Mouse (Mus musculus) heart, embryonic 14.5 days (tissue): Measurements from ENCODE around the gene Ndufv2. TPM values are rescaled to one million over a fixed set of nuclear protein-coding genes. Genes with fewer than 3 reads are reported as not detected.

ENCODE experiments used
- ATAC-seq: fragments of 200-750 bp; cut with Nextera tagmentation; 2 replicates; pipeline ENCODE4 v1.8.0; 2017; ENCODE audit warnings: low read depth, moderate TSS enrichment; ENCODE audit not compliant: insufficient number of reproducible peaks, insufficient read depth, low FRiP score
- H3K27ac ChIP-seq, 2 experiments: fragments of 200-500 bp in 1 of 2; fragments of 300-500 bp in 1 of 2; sonication (generic) in 1 of 2; replicated peaks in 1 of 2; 2 replicates each; pipeline ENCODE4 v1.5.1; 2012 to 2014; ENCODE audit warnings: low read depth in 2 of 2, low read length in 2 of 2, control low read depth in 1 of 2, mild to moderate bottlenecking in 1 of 2, mixed read lengths in 1 of 2; ENCODE audit not compliant: control insufficient read depth in 1 of 2, insufficient read depth in 1 of 2
- H3K27me3 ChIP-seq: fragments of 300-500 bp; sonication (generic); 2 replicates; pipeline ENCODE4 v1.6.1; 2014; ENCODE audit warnings: mild to moderate bottlenecking, low read length, control low read depth; ENCODE audit not compliant: control insufficient read depth, insufficient read depth
- H3K36me3 ChIP-seq: fragments of 300-500 bp; sonication (generic); 2 replicates; pipeline ENCODE4 v1.6.1; 2014; ENCODE audit warnings: mild to moderate bottlenecking, control low read depth, low read length, mixed read lengths; ENCODE audit not compliant: control insufficient read depth, insufficient read depth
- H3K4me1 ChIP-seq, 2 experiments: fragments of 200-500 bp in 1 of 2; fragments of 300-500 bp in 1 of 2; sonication (generic) in 1 of 2; 2 replicates each; pipeline ENCODE4 v1.6.1; 2012 to 2014; ENCODE audit warnings: low read length in 2 of 2, control low read depth in 1 of 2, mixed read lengths in 1 of 2; ENCODE audit not compliant: control insufficient read depth in 2 of 2, insufficient read depth in 2 of 2
- H3K4me2 ChIP-seq: fragments of 300-500 bp; sonication (generic); 2 replicates; pipeline ENCODE4 v1.6.1; 2014; ENCODE audit warnings: mild to moderate bottlenecking, low read length
- H3K4me3 ChIP-seq, 2 experiments: fragments of 200-500 bp in 1 of 2; fragments of 300-500 bp in 1 of 2; sonication (generic) in 1 of 2; 2 replicates each; pipeline ENCODE4 v1.5.1; 2012 to 2014; ENCODE audit warnings: low read length in 2 of 2, mild to moderate bottlenecking in 2 of 2, control low read depth in 1 of 2, low read depth in 1 of 2, moderate library complexity in 1 of 2; ENCODE audit not compliant: control insufficient read depth in 1 of 2, insufficient read depth in 1 of 2
- H3K9ac ChIP-seq: fragments of 300-500 bp; sonication (generic); 2 replicates; pipeline ENCODE4 v1.6.1; 2014; ENCODE audit warnings: mild to moderate bottlenecking, low read length
- H3K9me3 ChIP-seq: fragments of 300-500 bp; sonication (generic); 2 replicates; pipeline ENCODE4 v1.6.1; 2016; ENCODE audit warnings: low read length, control low read depth; ENCODE audit not compliant: control insufficient read depth
- WGBS: fragments of 180-500 bp; shearing (Covaris S2); extraction: QIAGEN DNeasy Blood & Tissue Kit; methylation state at CpG from one replicate; pipeline ENCODE4 v1.1.7; 2014; 5-methylcytosine and 5-hydroxymethylcytosine counted together
- polyA plus RNA-seq: library from polyadenylated mRNA; unstranded; fragments of >200 nt; fragmentation: Nextera tagmentation; extraction: Ambion mirVana; gene quantifications from 2 replicates; pipeline ENCODE4 v1.2.1, GENCODE M21; 2014

The Ndufv2 gene
- polyA plus RNA-seq, 1 experiment from 2014 or later, result 713 TPM

- H3K36me3 ChIP-seq, result peaks cover 43% of the 10 kb centered on the region
- 80% methylated on average over 1 of the region's 1 CpGs for WGBS
- no peak overlapping the region for H3K4me2 ChIP-seq
- H3K4me3 ChIP-seq, result no peak overlapping the region
- no peak overlapping the region for H3K9ac ChIP-seq
- ATAC-seq, result no peak
- H3K27ac ChIP-seq, result no peak overlapping the region
- H3K4me1 ChIP-seq, result peaks cover 2 to 13% of the 10 kb centered on the region in 2 experiments; a peak in 2 of 4 replicates
- no peaks in the 10 kb centered on the region for H3K27me3 ChIP-seq
- H3K9me3 ChIP-seq, result no peaks in the 10 kb centered on the region
These were observed 19.3 kb upstream of the Ndufv2 start for GRCm38 (mm10) chr17:66120701-66121100.

- ATAC-seq, result no peak
These were observed 17.6 kb upstream of the Ndufv2 start for GRCm38 (mm10) chr17:66118991-66119390.

GRCm38 (mm10) chr17:66112166-66112565 is 10.8 kb upstream of the Ndufv2 start:
- Histone ChIP-seq H3K9ac (peak overlapping the region; percentile 84), H3K9me3 (no peaks in the 10 kb centered on the region), H3K27ac (no peak overlapping the region), H3K4me3 (peak overlapping the region; percentile 83 to 85; a peak in 3 of 4 replicates), H3K36me3 (peaks cover 39% of the 10 kb centered on the region), H3K27me3 (no peaks in the 10 kb centered on the region), H3K4me2 (peak overlapping the region; percentile 82), H3K4me1 (peaks cover 7 to 13% of the 10 kb centered on the region in 2 experiments)
- 36% methylated on average over 4 of the region's 4 CpGs for WGBS
- no peak for ATAC-seq

More at GRCm38 (mm10) chr17:66118991-66119390, 17.6 kb upstream of the Ndufv2 start:
- WGBS, result 85% methylated on average over 8 of the region's 8 CpGs
- H3K36me3 ChIP-seq, result peaks cover 60% of the 10 kb centered on the region
- no peak overlapping the region for H3K4me3 ChIP-seq
- H3K27me3 ChIP-seq, result no peaks in the 10 kb centered on the region
- no peak overlapping the region for H3K27ac ChIP-seq
- H3K4me1 ChIP-seq, result peaks cover 0 to 2% of the 10 kb centered on the region in 2 experiments; a peak in 1 of 4 replicates
- H3K9ac ChIP-seq, result no peak overlapping the region
- H3K4me2 ChIP-seq, result no peak overlapping the region
- no peaks in the 10 kb centered on the region for H3K9me3 ChIP-seq

- peak within 1 kb of the TSS; percentile 82 for H3K4me2 ChIP-seq
- ATAC-seq, result peak; percentile 96
- H3K27ac ChIP-seq, result peak within 1 kb of the TSS; percentile 23 to 78; a peak in 3 of 4 replicates
- H3K4me3 ChIP-seq, result peak within 1 kb of the TSS; percentile 83 to 85
- WGBS, result under 1% methylated on average over 39 of the region's 41 CpGs
- no peaks in the 10 kb centered on the region for H3K27me3 ChIP-seq
- peak within 1 kb of the TSS; percentile 84 for H3K9ac ChIP-seq
- peaks cover 7 to 13% of the 10 kb centered on the region in 2 experiments for H3K4me1 ChIP-seq
- H3K9me3 ChIP-seq, result no peaks in the 10 kb centered on the region
- peaks cover 32% of the 10 kb centered on the region for H3K36me3 ChIP-seq
These were observed 10.1 kb upstream of the Ndufv2 start, which contains the start of gene Washc1 for GRCm38 (mm10) chr17:66111402-66111959. TSS of gene Washc1 (plus strand) at chr17:66111545.

- Histone ChIP-seq H3K27me3 (no peaks in the 10 kb centered on the region), H3K4me1 (peaks cover 7 to 13% of the 10 kb centered on the region in 2 experiments), H3K36me3 (peaks cover 25% of the 10 kb centered on the region), H3K9ac (peak overlapping the region; percentile 84), H3K4me3 (peak overlapping the region; percentile 2 to 83; a peak in 2 of 4 replicates), H3K27ac (no peak overlapping the region; a peak in 1 of 4 replicates), H3K9me3 (no peaks in the 10 kb centered on the region), H3K4me2 (peak overlapping the region; percentile 82)
- 43% methylated on average over 6 of the region's 6 CpGs for WGBS
- ATAC-seq, result no peak
These were observed 9.4 kb upstream of the Ndufv2 start for GRCm38 (mm10) chr17:66110746-66111145.

GRCm38 (mm10) chr17:66108198-66108597 is 6.8 kb upstream of the Ndufv2 start:
- 78% methylated on average over 4 of the region's 4 CpGs for WGBS
- no peaks in the 10 kb centered on the region for H3K27me3 ChIP-seq
- no peaks in the 10 kb centered on the region for H3K9me3 ChIP-seq
- H3K27ac ChIP-seq, result no peak overlapping the region
- no peak overlapping the region for H3K9ac ChIP-seq
- H3K4me1 ChIP-seq, result peaks cover 7 to 13% of the 10 kb centered on the region in 2 experiments
- H3K36me3 ChIP-seq, result no peaks in the 10 kb centered on the region
- H3K4me3 ChIP-seq, result no peak overlapping the region
- ATAC-seq, result no peak
- H3K4me2 ChIP-seq, result no peak overlapping the region

GRCm38 (mm10) chr17:66107466-66107865 is 6.1 kb upstream of the Ndufv2 start:
- ATAC-seq, result no peak
- H3K4me2 ChIP-seq, result no peak overlapping the region
- no peaks in the 10 kb centered on the region for H3K36me3 ChIP-seq
- no peak overlapping the region for H3K9ac ChIP-seq
- peaks cover 6 to 10% of the 10 kb centered on the region in 2 experiments for H3K4me1 ChIP-seq
- H3K4me3 ChIP-seq, result no peak overlapping the region
- no peaks in the 10 kb centered on the region for H3K9me3 ChIP-seq
- no peaks in the 10 kb centered on the region for H3K27me3 ChIP-seq
- WGBS, result 69% methylated on average over 8 of the region's 8 CpGs
- H3K27ac ChIP-seq, result no peak overlapping the region
